Mouse (Mus musculus): ENCODE measurements at regions not wholly inside any gene's neighbourhood (a gene's known extent, or its start where the extent isn't known, plus 50 kb on each side); places are given as distances from the start of the nearest gene placed in this dataset.

- no peak for TF ChIP-seq CTCF (IDR thresholded peaks at IDR 0.05; ENCODE audit: borderline replicate concordance, insufficient read depth, low read depth, low read length)
- TF ChIP-seq POLR2A (IDR thresholded peaks at IDR 0.05; ENCODE audit: borderline replicate concordance, insufficient read depth, low read length): no peak
Measured at GRCm38 (mm10) chr6:70356303-70356702, 435.7 kb downstream of the Rpia start.

All from cerebellum, adult 2 months (tissue).